ENCODE assay signal across 10 mouse cellular contexts in the genomic region with DNA sequence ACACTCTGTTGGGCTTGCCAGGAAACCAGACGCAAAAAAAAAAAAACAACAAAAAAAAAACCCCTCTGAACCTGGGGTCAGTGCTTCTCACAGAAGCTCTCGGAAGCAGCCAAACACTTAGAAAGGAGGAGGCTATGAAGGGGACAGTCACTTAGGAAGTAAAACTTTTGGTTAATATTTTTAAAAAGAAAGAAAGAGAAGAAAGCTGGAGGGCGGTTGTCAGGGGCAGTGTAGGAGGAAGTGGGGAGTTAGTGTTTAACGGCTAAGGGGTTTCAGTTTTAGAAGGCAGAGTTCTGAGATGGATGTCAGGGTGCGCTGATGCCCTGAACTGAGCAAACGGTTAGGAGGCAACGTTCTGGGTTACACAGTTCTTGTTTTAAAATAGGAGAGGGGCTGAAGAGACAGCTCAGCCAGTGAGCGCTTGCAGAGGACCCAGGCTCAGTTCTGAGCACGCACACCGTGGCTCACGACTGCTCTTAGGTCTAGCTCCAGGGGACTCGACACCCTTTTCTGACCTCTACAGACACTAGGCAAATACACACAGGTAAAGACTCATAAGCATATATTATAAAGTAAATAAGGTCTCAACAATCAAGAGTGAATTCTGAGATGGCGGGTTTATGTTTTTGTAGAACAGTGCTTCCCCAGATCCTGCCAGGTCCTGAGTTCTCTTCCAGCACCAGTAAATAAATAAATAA. TPM values are rescaled to one million over a fixed set of nuclear protein-coding genes. Genes with fewer than 3 reads are reported as not detected.
DNase-seq lines count a peak whose midpoint lies in the region; ATAC-seq lines count a peak whose summit lies in the region.
"Had no signal": no experiment of that assay in that cellular context is flagged by ENCODE, and none has a peak within 500 bp of the region (broad histone marks: within the 10 kb centered on the region; RNA-seq: fewer than 3 reads in every experiment).

No protein-coding gene starts in this region.

- DNase-seq in lung, postnatal 10 days, result no peak
- DNase-seq in thymus, postnatal 4 days, result peak; percentile 54
- no peak for DNase-seq in layer of hippocampus, postnatal 25 days (ENCODE audit: extremely low spot score in 1 of 2, low spot score in 1 of 2)

- no peaks in the 10 kb centered on the region for H3K27me3 ChIP-seq in lung, embryonic 16.5 days (ENCODE audit: control insufficient read depth, insufficient read depth, low read depth, low read length)
- H3K27me3 ChIP-seq in forebrain, embryonic 16.5 days (replicated peaks; ENCODE audit: control insufficient read depth, insufficient read depth, low read length), result no peaks in the 10 kb centered on the region
- H3K27me3 ChIP-seq in heart, embryonic 11.5 days (ENCODE audit: control insufficient read depth, insufficient read depth, low read length), result no peaks in the 10 kb centered on the region

- no peak overlapping the region for H3K27ac ChIP-seq in lung, embryonic 16.5 days (ENCODE audit: low read length)
- no peak overlapping the region for H3K27ac ChIP-seq in forebrain, embryonic 16.5 days (ENCODE audit: low read length)
- H3K27ac ChIP-seq in heart, embryonic 11.5 days (ENCODE audit: low read depth, low read length), result no peak overlapping the region
- H3K27ac ChIP-seq: limb, embryonic 13.5 days had no signal

- ATAC-seq in lung, embryonic 16.5 days (ENCODE audit: low read depth), result no peak
- ATAC-seq in granulocyte monocyte progenitor cell, adult 5-6 weeks (replicated peaks; ENCODE audit: poor library complexity, severe bottlenecking), result peak; percentile 70
- peak; percentile 51 for ATAC-seq in megakaryocyte progenitor cell, adult 5-6 weeks (replicated peaks; ENCODE audit: poor library complexity)
- ATAC-seq in forebrain, embryonic 16.5 days, result no peak
- no peak for ATAC-seq in heart, embryonic 11.5 days (replicated peaks; ENCODE audit: insufficient number of reproducible peaks, low FRiP score, low TSS enrichment)
- ATAC-seq: intestine, postnatal 0 days had no signal

- H3K4me1 ChIP-seq in lung, embryonic 16.5 days (replicated peaks; ENCODE audit: control insufficient read depth, insufficient read depth, low read length), result peaks cover 6% of the 10 kb centered on the region; the same call in 1 of the 2 replicates
- H3K4me1 ChIP-seq in forebrain, embryonic 16.5 days (replicated peaks; ENCODE audit: control insufficient read depth, insufficient read depth, low read length), result peaks cover 14% of the 10 kb centered on the region
- 0 out of 2 replicates have a peak, but pooled peaks cover 2% of the 10 kb centered on the region for H3K4me1 ChIP-seq in heart, embryonic 11.5 days (ENCODE audit: control insufficient read depth, insufficient read depth, low read length)
- H3K4me1 ChIP-seq: limb, embryonic 13.5 days had no signal

- no peak overlapping the region for H3K4me3 ChIP-seq in lung, embryonic 16.5 days (ENCODE audit: low read length)
- no peak overlapping the region for H3K4me3 ChIP-seq in forebrain, embryonic 16.5 days (replicated peaks; ENCODE audit: low read length)
- no peak overlapping the region for H3K4me3 ChIP-seq in heart, embryonic 11.5 days (ENCODE audit: low read depth, low read length)
- H3K4me3 ChIP-seq: limb, embryonic 13.5 days had no signal

- no peaks in the 10 kb centered on the region for H3K36me3 ChIP-seq in lung, embryonic 16.5 days (ENCODE audit: control insufficient read depth, insufficient read depth, low read length)
- H3K36me3 ChIP-seq in forebrain, embryonic 16.5 days (ENCODE audit: control insufficient read depth, insufficient read depth), result no peaks in the 10 kb centered on the region
- H3K36me3 ChIP-seq in heart, embryonic 11.5 days (ENCODE audit: control insufficient read depth, insufficient read depth, low read length), result no peaks in the 10 kb centered on the region
- H3K36me3 ChIP-seq: limb, embryonic 13.5 days had no signal

- H3K4me2 ChIP-seq in lung, embryonic 16.5 days (ENCODE audit: low read depth, low read length), result peak overlapping the region; percentile 5; the same call in 1 of the 2 replicates
- no peak overlapping the region for H3K4me2 ChIP-seq in forebrain, embryonic 16.5 days (ENCODE audit: low read length)
- no peak overlapping the region for H3K4me2 ChIP-seq in heart, embryonic 11.5 days
- H3K4me2 ChIP-seq: limb, embryonic 13.5 days had no signal

- no peaks in the 10 kb centered on the region for H3K9me3 ChIP-seq in lung, embryonic 16.5 days (ENCODE audit: control insufficient read depth, low read length)
- H3K9me3 ChIP-seq in forebrain, embryonic 16.5 days (ENCODE audit: control insufficient read depth, low read length), result no peaks in the 10 kb centered on the region
- H3K9me3 ChIP-seq in heart, embryonic 11.5 days (replicated peaks; ENCODE audit: control insufficient read depth, low read length), result no peaks in the 10 kb centered on the region
- H3K9me3 ChIP-seq: limb, embryonic 13.5 days had no signal

- 0 out of 2 replicates have a peak overlapping the region, but pooled peaks have one; percentile 5 for H3K9ac ChIP-seq in lung, embryonic 16.5 days (ENCODE audit: low read length)
- H3K9ac ChIP-seq in forebrain, embryonic 16.5 days (replicated peaks; ENCODE audit: low read depth, low read length), result no peak overlapping the region
- no peak overlapping the region for H3K9ac ChIP-seq in heart, embryonic 11.5 days (ENCODE audit: low read depth, low read length)
- H3K9ac ChIP-seq: limb, embryonic 13.5 days had no signal

- 46% methylated on average over 13 of the region's 13 CpGs for WGBS in lung, embryonic 16.5 days
- whole genome bisulfite sequencing in forebrain, embryonic 16.5 days, result 85% methylated on average over 13 of the region's 13 CpGs
- WGBS in heart, embryonic 11.5 days (ENCODE audit: insufficient replicate concordance), result 73% methylated on average over 13 of the region's 13 CpGs

RNA-seq across cellular contexts. Expression of a gene that starts 6.2 kb away (rescaled TPM):
- polyA plus RNA-seq in lung, embryonic 16.5 days (2015; fragmentation: Nextera tagmentation; extraction: Ambion mirVana), result 27.8 and 29.0 TPM in 2 replicates
- 209 and 244 TPM in 2 replicates for total RNA-seq in granulocyte monocyte progenitor cell, adult 5-6 weeks (2014; fragmentation: Nextera tagmentation)
- 201 and 270 TPM in 2 replicates for total RNA-seq in granulocyte monocyte progenitor cell, adult 5-6 weeks (2017)
- total RNA-seq in megakaryocyte progenitor cell, adult 5-6 weeks (2015), result 157 and 167 TPM in 2 replicates
- 173 and 176 TPM in 2 replicates for total RNA-seq in megakaryocyte progenitor cell, adult 5-6 weeks (2017)
- 10 to 100 TPM; 17.8 to 23.4 TPM for total RNA-seq in layer of hippocampus, postnatal 25 days (2021)
- 18.4 and 21.1 TPM in 2 replicates for polyA plus RNA-seq in forebrain, embryonic 16.5 days (2015; fragmentation: Nextera tagmentation; extraction: Ambion mirVana)
- 5.1 and 5.6 TPM in 2 replicates for polyA plus RNA-seq in heart, embryonic 11.5 days (2014; fragmentation: Nextera tagmentation; extraction: Ambion mirVana)

RNA-seq across cellular contexts. Expression of a gene that starts 46.0 kb away (rescaled TPM):
- polyA plus RNA-seq in lung, embryonic 16.5 days (2015; fragmentation: Nextera tagmentation; extraction: Ambion mirVana), result 6.4 and 7.7 TPM in 2 replicates
- 0.32 and 2.5 TPM in 2 replicates for total RNA-seq in granulocyte monocyte progenitor cell, adult 5-6 weeks (2014; fragmentation: Nextera tagmentation)
- total RNA-seq in granulocyte monocyte progenitor cell, adult 5-6 weeks (2017), result 0.43 and 1.5 TPM in 2 replicates
- total RNA-seq in megakaryocyte progenitor cell, adult 5-6 weeks (2015), result 0.77 and 1.1 TPM in 2 replicates
- 1.2 and 1.4 TPM in 2 replicates for total RNA-seq in megakaryocyte progenitor cell, adult 5-6 weeks (2017)
- 100 to 1,000 TPM; 135 to 150 TPM for total RNA-seq in layer of hippocampus, postnatal 25 days (2021)
- 21.0 and 30.7 TPM in 2 replicates for polyA plus RNA-seq in forebrain, embryonic 16.5 days (2015; fragmentation: Nextera tagmentation; extraction: Ambion mirVana)
- 7.9 TPM in 2 replicates for polyA plus RNA-seq in heart, embryonic 11.5 days (2014; fragmentation: Nextera tagmentation; extraction: Ambion mirVana)

Comparison
In these comparisons a context has a peak if more than half of its experiments do, and no peak if none do; other contexts are left out.
1. ATAC-seq: peak in granulocyte monocyte progenitor cell, adult 5-6 weeks (single experiment) and megakaryocyte progenitor cell, adult 5-6 weeks (single experiment); none in lung, embryonic 16.5 days (single experiment), forebrain, embryonic 16.5 days (single experiment) and heart, embryonic 11.5 days (single experiment).
2. RNA of a gene that starts 6.2 kb away (total RNA-seq): 201 to 270 TPM in granulocyte monocyte progenitor cell, adult 5-6 weeks and 157 to 176 TPM in megakaryocyte progenitor cell, adult 5-6 weeks; 17.8 to 23.4 TPM in layer of hippocampus, postnatal 25 days; every median in the first group is over 4 times any median in the second.
3. RNA of a gene that starts 46.0 kb away (total RNA-seq): 135 to 150 TPM in layer of hippocampus, postnatal 25 days; 0.32 to 2.5 TPM in granulocyte monocyte progenitor cell, adult 5-6 weeks and 0.77 to 1.4 TPM in megakaryocyte progenitor cell, adult 5-6 weeks; every median in the first group is over 10 times any median in the second.